Mouse (Mus musculus): ENCODE measurements around the gene Fancb.

Fancb gene

GRCm38 (mm10) chrX:164980193-164980775 is at the start of gene Fancb, which contains the start of gene Mospd2:
TSS of gene Fancb (plus strand) at chrX:164980592.
TSS of gene Mospd2 (minus strand) at chrX:164980375.
- in situ Hi-C loops (cut with MboI, MseI) = loop anchor here (10.0 kb wide), 1 partner anchor 545 kb away; the partner anchor contains the start of gene Asb11

GRCm38 (mm10) chrX:164941540-164941939 is 38.9 kb upstream of the Fancb start:
- in situ Hi-C loops (cut with MboI, MseI) = no loop called here

- in situ Hi-C loops (cut with MboI, MseI) = no loop called here
Measured at GRCm38 (mm10) chrX:164951858-164952576, 28.4 kb upstream of the Fancb start.

- in situ Hi-C loops (cut with MboI, MseI) = no loop called here
Measured at GRCm38 (mm10) chrX:164952601-164953375, 27.6 kb upstream of the Fancb start.

- in situ Hi-C loops (cut with MboI, MseI) = no loop called here
Measured at GRCm38 (mm10) chrX:164965750-164966448, 14.5 kb upstream of the Fancb start.

DNA sequence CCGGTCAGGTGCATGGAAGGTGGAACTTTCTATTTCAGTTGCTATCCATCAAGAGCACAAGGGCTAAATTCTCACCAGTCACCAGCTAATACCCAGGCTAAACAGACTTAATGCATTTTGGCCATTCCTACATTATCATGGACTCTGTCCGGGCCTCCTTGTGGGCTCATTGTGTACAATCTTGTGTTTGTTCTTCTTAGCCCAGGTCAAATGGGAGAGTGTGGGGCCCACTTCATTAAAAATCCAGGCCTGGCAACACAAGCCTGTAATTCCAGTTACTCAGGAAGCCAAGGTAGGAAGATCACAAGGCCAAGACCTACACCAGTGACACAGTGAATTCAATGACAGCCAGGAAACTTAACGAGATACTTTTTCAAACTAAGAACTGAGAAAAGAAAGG is 9.2 kb upstream of the Fancb start:
- in situ Hi-C loops (cut with MboI, MseI) = no loop called here

GRCm38 (mm10) chrX:164978866-164979265 is 1.5 kb upstream of the Fancb start:
- in situ Hi-C loops (cut with MboI, MseI) = no loop called here

DNA sequence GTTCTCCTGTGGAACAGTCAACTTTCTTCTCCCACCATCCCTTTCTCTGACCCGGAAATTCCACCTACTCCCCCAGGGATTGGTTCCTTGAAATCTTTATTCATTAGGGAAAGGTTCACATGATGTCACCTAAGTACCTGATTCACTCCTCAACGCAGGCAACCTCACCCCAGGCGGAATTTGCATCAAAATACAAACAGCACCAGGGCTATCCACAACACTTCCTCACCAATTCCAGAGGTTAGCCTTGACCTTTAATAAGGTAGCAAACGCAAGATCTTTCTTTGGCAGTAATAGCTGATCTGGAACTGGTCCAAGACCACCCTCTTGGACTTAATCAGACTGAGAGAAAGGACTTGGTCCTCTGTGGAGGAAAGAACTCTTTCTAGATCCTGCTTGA is 22.7 kb downstream of the Fancb start:
- in situ Hi-C loops (cut with MboI, MseI) = no loop called here

GRCm38 (mm10) chrX:165004779-165005324 is 24.5 kb downstream of the Fancb start, which contains the start of gene Gm17604:
TSS of gene Gm17604 (minus strand) at chrX:165004829.
- in situ Hi-C loops (cut with MboI, MseI) = no loop called here

All from T-helper 2 cell (primary cell).